Mouse (Mus musculus) right cerebral cortex, adult 2 months (tissue): ENCODE measurements at regions not wholly inside any gene's neighbourhood (a gene's known extent, or its start where the extent isn't known, plus 50 kb on each side); places are given as distances from the start of the nearest gene placed in this dataset.

Source experiments
- DNase-seq, 2 experiments: peaks; one replicate each; pipeline ENCODE4 v3.0.0; 2021 to 2022; ENCODE audit warnings: low spot score in 2 of 2

DNA sequence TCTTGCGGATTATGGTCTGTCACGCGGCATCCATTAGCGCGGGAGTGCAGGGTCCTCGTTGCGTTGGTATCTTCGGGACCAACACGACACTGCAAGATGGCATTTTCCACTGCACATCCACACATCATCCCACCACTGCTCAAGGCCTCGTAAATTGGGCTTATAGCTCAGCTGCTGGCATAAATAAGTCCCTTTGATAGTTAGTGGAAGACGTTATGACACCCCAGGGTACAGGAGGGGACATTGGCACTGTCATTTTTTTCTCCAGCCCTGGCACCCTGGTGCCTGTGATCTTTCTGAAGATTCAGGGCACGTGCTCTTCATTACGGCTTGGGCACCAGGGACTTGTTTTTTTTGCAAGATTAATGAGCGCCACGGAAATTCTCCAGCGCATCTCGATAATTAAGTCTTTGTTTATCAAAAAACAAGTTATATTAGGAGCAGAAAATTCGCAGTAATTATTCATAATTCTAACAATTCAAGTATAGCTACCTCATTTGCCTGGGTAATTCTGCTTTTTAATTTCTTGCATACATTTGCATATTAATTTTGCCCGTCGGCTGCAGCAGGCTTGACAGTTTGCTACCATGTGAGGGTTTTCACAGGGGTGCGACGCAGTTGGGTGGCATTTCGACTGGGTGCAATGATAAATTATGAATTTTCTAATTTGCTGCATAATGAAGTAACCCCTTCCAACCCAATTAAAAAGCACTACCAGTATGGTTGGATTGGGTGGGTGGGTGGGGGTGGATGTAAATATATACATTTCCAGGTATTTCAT is 119.1 kb downstream of the Vrk1 start:
- DNase-seq = no peak

DNA sequence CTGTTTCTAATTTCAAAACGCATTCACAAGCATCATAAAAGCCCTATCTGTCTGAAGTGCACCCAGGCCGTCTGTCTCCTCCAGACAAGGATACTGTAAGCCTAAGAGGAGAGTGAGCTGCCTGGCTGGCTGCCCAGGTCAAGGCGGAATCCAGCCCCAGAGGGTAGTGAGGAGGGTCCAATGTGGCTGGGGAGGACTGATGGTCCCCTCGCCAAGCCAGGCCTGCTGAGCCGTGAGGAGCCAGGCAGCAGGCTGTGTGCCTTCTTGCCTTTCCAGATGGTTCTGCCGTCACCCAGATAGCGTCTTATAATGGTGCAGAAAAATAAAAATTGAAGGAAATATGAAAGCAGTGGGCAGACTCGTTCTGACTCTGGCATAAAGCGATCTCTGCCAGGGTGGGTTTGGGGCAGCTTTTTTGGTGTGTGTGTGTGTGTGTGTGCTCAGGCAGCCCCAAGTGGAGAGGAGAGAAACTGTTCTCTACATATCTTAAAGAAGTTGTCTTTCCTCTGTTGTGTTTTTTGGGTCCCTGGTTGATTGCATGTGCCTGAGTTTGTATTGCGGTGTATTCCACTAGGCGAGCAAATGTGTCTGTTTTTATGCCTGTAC is 120.1 kb downstream of the Vrk1 start:
- DNase-seq = no peak

DNA sequence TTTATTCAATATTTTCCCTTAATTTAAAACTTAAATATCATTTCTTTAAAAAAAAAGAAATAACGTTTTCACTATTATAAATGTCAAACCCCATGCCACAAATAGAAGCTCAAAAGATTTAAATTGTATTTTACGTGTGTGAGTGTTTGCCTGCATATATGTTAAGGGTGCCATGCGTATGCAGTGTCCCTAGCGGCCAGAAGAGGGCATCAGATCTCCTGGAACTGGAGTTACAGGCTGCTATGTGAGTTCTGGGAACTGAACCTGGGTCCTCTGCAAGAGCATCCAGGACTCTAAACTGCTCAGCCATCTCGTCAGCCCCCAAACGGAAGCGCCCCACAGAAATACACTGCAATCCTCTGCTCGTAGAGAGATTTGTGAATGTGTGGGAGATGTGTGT is 122.7 kb downstream of the Vrk1 start:
- DNase-seq = no peak

DNA sequence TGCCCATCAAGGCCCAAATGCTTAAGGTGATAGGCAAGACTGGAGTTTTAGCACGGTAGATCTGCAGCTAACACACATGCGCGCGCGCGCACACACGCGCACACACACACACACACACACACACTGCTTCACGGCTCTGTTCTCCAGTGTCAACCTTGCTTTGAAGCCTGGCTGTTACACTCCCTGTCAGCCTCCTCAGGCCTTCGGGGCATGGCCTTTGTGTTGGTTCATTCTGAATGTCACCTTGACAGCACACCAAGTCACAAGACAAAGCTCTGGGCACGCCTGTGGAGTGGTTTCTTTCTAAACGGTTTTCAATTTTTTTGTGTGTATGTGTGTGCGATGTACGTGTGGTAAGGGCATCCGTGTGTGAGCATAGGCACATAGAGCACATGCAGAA is 128.4 kb downstream of the Vrk1 start:
- DNase-seq = no peak

DNA sequence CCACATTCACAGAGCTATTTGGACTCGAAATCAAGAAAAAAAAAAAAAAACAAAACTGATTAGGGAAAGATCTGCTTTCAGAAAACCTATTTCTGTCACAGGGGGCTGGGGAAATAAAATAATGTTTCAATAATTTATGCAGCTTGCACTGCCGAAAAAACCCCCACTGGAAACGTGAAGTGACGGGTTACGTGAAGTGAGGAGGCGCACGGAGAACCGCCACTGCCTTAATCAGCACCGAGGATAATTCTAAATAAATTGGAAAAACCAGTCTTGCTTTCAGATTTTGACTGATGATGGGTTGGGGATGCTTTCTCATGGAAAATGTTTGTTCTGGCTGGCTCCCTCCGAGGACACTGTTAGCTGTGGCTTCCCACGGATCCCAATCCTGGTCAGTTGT is 129.5 kb downstream of the Vrk1 start:
- DNase-seq = no peak

DNA sequence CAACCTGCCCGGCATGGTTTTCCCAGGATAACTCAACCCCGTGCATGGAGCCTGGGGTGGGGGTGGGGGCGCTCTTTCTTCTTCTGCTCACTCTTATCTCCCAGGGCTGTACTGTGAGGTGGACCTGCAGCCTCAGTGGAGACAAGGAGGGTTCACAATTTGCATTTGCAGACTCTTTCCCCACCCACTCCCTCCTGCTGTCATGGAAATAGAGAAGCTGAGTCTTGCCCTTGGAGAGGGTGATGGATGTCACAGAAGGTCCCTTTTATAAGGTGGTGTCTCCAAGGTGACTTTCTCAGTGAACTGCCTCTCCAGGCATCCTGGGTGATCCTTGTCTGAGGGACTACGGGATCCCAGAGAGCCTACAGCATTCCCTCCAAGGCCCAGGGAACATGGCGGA is 129.9 kb downstream of the Vrk1 start:
- DNase-seq = no peak

DNA sequence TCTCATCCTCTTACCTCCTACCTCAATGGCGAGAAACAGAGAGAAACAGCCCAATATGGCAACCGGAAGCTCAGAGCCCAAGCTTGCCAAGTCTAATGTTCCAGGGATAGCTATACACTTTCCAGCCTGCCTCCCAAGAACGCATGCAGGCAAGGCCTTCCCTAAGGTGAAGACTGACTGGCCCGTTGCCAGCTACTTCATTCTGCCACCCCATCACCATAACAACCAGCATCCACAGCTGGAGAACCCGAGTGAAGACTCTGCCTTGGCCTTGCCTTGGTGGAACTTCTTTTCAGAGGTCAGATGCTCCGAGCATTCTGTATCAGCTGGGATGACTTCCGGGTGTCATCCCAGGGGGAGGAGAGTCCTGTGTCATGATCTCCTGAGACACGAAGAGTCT is 130.6 kb downstream of the Vrk1 start:
- no peak for DNase-seq

DNA sequence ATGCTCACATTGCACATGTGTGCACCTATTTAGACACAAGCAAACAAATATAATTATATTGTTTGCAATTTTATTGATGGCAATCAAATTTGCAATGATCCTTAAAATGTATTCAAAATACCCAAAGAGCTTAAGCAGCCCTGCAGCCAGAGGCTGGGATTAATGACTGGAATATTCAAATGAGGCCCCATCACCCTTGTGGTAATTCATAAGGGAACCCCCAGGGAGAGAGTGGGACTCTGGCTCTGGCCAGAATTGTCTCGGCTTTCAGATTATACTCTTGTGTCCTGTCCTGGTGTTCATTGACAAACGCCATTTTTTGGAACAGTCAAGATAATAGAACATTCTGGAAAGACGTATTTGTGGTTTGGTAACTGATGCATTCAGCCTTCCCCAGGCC is 133.5 kb downstream of the Vrk1 start:
- DNase-seq = no peak

DNA sequence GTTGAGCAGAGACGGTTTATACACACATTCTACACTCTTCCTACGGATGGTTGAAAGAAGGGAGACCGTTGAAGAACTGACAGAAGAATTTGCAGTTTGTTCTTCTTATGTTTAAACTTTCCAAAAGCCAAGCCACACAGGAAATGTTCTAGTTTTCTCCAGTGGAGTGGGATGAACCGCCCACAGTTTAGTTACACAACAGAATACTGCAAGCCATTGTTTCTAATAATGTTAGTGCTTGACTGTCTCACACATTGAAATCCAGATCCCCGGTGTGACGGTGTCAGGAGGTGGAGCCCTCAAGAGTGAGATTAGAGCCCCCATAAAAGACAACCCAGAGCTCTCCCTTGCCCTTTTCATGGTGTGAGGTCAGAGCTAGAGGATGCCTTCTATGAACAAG is 146.8 kb downstream of the Vrk1 start:
- DNase-seq = peak; percentile 56 to 58

DNA sequence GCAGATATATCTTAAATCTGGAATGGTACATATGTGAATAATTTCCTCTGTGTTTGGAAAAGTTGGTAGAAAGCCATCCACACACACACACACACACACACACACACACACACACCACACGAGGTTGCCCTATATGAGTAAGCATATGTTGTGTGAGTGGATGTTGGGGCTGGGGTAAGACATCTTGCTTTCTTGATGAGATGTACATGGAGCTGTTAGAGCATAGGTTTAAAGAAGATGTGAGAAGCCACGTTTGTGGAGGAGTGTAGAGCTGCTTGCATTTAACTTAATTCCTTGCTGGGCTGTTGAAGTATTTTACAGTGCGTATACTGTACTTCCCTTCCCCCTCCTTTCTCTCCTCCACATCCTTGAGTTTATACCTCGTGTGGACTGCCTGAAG is 147.8 kb downstream of the Vrk1 start:
- no peak for DNase-seq

DNA sequence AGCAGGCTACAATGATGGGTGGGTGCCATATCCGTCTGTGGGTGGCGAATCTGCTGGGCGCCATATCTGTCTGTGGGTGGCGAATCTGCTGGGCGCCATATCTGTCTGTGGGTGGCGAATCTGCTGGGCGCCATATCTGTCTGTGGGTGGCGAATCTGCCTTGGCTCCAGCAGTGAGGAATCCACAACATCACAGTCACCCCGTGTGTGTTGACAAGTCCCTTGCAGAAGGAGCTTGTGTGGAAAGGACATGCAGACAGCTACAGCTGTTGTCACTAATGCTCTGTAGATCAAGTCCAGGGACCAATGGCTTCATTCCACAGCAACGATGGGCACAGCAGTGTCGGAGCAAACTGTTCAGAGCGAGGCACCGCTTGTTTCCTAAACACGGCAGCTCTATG is 148.6 kb downstream of the Vrk1 start:
- no peak for DNase-seq

DNA sequence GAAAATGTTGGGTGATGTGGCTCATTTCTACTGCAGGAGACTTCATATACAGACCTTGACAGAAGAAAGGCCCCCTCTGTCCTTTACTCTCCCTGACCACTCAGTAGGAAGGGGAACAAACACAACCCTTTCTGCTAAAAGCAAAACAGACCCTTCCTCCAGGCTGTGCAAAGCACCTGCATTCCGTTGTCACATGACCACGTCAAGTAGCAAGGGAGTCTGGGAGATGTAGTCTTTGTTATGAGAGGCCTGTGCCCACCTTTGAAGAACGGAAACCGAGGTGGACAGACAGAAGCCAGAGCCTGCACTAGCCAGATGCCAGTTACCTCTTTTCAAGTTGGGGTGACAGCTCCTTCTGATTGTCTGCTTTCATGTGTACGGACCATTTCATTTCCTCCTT is 161.3 kb downstream of the Vrk1 start:
- no peak for DNase-seq

DNA sequence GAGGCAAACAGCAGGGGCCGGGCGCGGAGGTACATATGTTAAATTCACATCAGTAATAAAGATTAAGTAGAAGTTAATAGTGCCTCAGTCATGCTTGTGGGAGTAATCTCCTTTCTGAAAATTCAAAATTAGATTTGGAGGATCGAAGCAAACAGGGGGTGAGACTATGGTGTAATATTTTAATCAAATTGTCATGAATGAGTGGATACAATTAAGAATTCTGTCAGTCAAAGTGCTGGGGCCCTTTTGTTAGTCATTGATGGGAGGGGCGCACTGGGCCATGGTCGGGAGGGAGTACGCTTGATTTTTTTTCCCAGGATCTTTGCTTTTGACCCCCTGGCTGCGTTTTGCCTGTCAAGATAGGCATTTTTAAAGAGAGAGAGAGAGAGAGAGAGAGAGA is 163.2 kb downstream of the Vrk1 start:
- DNase-seq = no peak

DNA sequence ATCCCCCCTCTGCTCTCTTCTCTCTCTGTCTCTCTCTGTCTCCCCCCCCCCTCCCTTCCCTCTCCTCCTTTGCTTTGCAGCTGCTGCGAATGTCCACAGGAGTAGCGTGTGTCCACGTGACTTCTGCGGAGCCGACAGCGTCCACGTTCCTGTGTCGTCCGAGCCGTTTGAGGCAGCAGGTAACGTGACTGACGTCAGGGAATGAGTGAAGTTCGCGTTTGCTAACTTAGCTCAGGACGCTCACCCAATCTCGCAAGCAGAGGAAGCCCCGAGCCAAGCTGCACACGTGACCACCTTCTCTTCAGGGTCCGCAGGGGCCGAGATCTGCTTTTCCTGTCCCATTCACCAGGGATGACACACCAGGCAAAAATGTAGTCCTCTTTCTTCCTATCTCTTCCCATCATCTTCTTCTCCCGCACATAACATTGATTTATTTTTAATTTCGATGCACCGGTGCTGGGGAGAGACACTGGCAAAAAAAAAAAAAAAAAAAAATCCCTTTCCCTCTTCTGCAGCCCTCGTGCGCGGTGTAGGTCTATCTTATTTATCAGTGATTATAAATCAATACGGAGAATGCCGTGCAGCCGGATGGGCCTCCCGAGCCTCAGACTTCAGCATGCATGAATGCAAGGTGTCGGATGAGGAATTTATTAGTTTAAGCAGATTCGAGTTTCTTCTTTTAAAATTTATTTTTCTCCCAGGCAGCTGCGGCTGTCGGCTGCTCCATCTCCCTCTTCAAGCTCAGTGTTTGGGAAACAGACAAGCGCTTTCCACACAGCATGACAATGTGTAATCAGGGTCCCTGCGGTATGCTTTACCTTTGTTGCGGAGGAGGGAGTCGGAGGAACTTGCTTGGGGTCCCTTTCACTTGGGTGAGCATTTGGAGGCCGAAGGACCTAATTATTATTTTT is 164.3 kb downstream of the Vrk1 start:
- peak; percentile 41 to 42 for DNase-seq

DNA sequence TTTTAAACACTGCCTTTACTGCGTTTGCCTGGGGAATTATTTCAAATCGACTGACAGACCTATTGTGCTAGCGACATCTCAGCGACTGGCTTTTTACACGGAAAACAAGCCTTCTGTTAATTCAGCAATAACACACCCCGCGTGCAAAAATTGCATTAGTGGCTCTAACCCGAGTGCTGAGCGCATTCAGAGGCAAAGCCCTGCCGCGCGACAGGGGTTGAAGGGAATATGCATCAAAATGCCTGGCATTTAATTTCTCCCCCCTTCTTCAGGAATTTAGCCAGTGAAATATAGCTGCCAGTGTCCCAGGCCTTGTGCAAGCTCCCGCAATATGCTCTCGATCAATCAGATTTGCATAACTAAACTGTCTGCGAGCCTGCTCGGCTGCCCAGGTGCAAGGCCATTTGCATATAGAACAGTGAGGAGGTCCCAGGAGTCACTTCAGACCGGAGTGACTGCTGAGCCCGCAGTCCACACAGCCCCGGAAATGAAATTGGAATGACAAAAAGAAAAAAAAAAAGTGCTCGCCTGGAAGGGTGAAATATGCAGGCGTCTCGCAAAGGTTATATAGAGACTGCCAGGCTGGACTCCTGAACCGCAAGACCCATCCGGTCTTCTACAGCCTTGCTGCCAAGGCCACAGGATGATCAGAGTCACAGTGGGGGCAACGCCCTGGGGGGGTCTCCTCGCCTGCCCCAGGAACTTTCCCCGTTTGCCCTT is 165.1 kb downstream of the Vrk1 start:
- no peak for DNase-seq

DNA sequence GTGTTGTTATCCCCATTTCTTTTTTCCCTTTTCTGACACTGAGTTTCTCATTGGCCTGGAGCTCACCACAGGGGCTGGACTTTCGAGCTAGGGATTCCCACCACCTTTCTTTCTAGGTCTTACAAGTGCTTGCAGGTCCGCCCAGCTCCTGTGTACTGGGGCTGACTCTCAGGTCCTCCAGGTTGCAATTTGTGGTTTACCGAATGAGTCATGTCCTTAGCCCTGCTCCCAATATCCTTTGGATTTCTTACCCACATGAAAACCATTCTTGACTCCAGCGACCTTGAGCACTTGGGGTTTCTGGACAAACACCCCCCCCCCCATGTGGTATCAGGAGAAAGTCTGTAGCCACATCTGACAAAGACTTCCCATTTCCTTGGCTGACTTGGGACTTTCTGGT is 167.3 kb downstream of the Vrk1 start:
- no peak for DNase-seq

DNA sequence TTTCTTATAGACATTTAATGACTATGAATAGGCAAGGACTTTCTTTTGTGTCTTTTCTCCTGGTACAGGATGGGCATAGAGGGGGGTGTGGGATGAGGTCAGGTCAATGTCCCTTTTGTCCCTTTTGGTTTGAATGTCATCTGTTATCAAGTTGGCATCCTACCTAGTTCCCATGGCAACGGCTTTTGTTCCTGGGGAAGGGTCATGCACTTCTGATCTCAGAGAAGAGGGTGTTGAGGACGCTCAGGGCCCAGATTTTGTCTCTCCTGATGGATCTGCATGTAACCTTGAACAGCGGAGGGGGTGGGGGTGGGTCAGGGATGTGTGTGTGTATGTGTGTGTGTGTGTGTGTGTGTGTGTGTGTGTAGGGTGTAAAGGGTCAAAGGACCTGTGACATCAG is 167.8 kb downstream of the Vrk1 start:
- DNase-seq = no peak

DNA sequence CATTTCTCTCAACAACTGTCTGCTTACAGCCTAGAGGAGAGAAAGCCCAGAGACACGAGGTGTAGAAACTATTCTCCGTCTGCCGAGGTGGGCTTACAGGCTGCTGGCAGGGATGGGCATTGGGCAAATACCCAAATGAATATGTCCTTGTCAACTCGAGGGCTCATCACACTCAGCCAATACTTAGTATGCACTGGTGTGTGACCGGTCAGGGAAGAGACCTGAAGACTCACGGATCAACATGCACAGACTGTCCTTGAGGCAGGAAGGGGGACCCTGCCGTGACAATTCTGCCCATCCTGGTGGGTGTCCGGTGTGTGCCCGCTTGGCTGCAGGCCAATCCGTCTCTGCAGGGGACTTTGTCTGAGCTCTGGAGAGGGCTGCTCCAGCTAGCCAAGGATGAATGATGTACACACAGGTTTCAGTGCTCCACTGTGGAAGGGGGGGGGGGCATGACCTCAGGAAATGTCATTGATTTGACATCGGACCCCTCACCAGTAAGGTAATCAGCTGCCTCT is 168.7 kb downstream of the Vrk1 start:
- no peak for DNase-seq

DNA sequence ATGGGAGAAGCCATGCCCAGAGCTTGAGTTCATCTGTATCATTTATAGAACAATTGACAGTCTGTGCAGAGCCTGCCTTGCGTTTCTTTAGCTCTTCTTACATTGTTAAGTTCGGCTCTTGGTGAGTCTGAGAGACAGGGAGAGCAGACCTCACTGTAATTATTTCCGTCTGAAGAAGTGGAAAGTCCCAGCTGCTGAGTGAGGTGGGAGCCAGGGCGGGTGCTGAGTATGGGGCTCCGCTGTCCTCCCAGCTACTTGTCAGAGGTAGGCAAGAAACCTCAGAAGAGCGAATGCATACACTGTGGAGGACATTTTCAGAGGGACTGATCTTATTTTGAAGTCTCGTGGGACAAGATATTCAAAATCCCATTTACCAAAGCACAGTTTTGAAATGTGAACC is 172.9 kb downstream of the Vrk1 start:
- DNase-seq = no peak

DNA sequence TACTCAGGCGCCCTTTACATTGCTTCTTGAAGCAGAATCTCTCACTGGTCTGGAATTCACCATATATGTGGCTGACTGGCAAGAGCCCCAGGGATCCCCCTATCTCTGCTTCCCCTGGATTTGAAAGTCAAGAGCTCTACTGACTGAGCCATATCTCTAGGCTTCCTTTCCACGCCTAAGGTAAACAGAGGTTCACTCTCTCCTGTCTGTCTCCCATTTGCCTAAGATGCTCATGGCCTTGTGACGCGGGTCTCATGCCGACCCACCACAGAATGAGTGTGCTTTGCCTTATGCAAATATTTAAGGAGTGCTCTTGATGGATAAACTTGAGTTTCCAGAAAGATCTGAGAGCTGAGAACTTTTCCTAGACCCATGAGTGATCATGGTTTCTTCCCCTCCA is 173.9 kb downstream of the Vrk1 start:
- DNase-seq = no peak

DNA sequence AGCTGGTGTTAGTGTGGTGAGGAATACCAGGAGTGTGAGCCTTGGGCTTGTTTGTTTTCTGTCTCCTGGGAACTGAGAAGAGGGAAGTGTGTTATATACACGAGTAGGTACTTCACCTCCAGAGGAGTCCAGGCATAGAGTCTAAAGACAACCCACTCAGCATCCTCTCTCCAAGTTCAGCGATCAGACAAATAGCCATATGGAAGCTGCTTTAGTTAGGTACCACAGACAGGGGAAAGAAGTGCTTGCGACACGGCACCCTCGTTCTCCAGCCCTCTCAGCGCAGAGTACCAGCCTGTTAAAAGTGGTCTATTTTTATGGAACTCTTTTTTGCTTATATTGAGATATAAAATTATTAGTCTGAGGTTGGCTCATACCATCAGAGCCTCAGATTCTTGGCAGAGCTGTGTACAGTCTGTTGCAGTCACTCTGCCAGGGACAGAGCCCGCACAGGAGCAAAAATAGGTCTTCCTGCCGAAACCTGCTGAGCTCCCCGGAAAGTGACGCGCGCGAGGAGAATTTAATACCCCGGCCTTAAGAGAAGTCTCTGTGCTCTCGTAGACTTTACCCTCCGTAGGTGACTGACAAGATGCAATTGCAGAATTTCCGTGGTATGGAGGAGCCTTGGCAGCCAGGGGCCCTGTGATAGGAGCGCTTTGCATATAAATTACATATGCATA is 175.5 kb downstream of the Vrk1 start:
- DNase-seq = peak; percentile 51 to 57
